Comparison of ENCODE assay signal across 9 mouse cellular contexts in the genomic region with DNA sequence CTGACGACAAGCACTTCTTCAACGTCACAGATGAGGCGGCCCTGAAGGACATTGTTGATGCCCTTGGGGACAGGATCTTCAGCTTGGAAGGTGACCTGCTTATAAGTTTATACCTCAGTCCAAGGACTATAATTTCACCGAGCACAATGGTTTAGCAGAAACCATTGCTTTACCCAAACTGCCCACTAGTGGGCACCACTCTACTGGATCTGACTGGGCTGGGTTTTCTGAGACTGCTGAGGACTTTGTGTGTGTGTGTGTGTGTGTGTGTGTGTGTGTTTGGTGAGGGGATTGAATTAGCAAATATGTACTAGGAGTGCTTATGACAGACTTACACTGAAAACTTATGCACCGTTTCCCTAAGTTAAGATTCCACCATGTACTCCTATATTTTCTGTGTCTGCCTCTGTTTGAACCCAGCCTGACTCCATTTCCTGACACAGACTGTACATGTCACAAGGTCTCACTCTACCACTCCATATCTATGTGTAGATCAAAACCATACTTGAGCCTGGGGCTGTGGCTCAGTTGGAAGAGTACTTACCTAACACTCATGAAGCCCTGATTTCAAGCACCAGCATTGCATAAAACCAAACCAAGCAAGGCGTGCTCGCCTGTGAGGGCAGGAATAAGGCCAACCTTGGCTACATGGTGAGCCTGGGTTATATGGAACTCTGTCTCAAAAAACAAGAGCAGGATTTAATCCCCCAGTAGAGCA.
DNase-seq lines count a peak whose midpoint lies in the region; ATAC-seq and TF ChIP-seq lines count a peak whose summit lies in the region.
"Had no signal": no experiment of that assay in that cellular context is flagged by ENCODE, and none has a peak within 500 bp of the region (broad histone marks: within the 10 kb centered on the region; RNA-seq: fewer than 3 reads in every experiment).

No protein-coding gene starts in this region.

- no peaks in the 10 kb centered on the region for H3K79me2 ChIP-seq in C2C12 (ENCODE audit: control insufficient read depth, insufficient read depth)

- WGBS in large intestine, adult 2 months = 53% methylated on average over 7 of the region's 7 CpGs

- no peaks in the 10 kb centered on the region for H3K79me3 ChIP-seq in C2C12 (ENCODE audit: low read depth)

- no peaks in the 10 kb centered on the region for H3K36me3 ChIP-seq in C2C12 (ENCODE audit: control insufficient read depth, insufficient read depth)
- H3K36me3 ChIP-seq: neural tube, embryonic 13.5 days had no signal

- H3ac ChIP-seq in C2C12 (ENCODE audit: control insufficient read depth, insufficient read length, low read depth) = no peak overlapping the region

- DNase-seq in CD4-positive, CD25-positive, alpha-beta regulatory T cell, adult 2 months (ENCODE audit: low read depth, low spot score) = peak; percentile 66
- peak; percentile 79 for DNase-seq in kidney, postnatal 10 days
- no peak for DNase-seq in kidney, adult 18-20 months
- DNase-seq in brain, embryonic 14.5 days (ENCODE audit: low read depth) = peak; percentile 57
- peak; percentile 27 for DNase-seq in large intestine, adult 2 months (ENCODE audit: low read depth, low spot score)
- DNase-seq in spleen, postnatal 4 days (ENCODE audit: low spot score in 2 of 2) = peak; percentile 32 to 75

- no peaks in the 10 kb centered on the region for H3K27me3 ChIP-seq in C2C12 (ENCODE audit: control insufficient read depth, insufficient read depth, insufficient read length)
- H3K27me3 ChIP-seq: neural tube, embryonic 13.5 days had no signal

- ATAC-seq in CD4-positive, CD25-positive, alpha-beta regulatory T cell, adult 4 months = no peak

- TF ChIP-seq POLR2A in brain, embryonic 14.5 days (IDR thresholded peaks at IDR 0.05; ENCODE audit: borderline replicate concordance, extremely low read depth, insufficient read depth, insufficient read length, poor library complexity, severe bottlenecking) = no peak

- peak; percentile 34 for TF ChIP-seq CTCF in C2C12 (IDR thresholded peaks at IDR 0.05; ENCODE audit: control insufficient read depth, insufficient read depth, insufficient read length)
- peak; percentile 75; the same call in 1 of the 2 replicates for TF ChIP-seq CTCF in brain, embryonic 14.5 days (IDR thresholded peaks at IDR 0.05; ENCODE audit: borderline replicate concordance, extremely low read depth, insufficient read depth, insufficient read length)

- H3K4me3 ChIP-seq in C2C12 (ENCODE audit: insufficient read depth, poor library complexity, severe bottlenecking) = no peak overlapping the region
- H3K4me3 ChIP-seq: neural tube, embryonic 13.5 days had no signal

TF ChIP-seq in C2C12, 6 proteins besides CTCF, POLR2A, EP300 and RAD21:
- TF ChIP-seq USF1 (IDR thresholded peaks at IDR 0.05; ENCODE audit: low read depth) (no peak), CEBPB (IDR thresholded peaks at IDR 0.05; ENCODE audit: low read depth) (no peak), MYOG (IDR thresholded peaks at IDR 0.05; ENCODE audit: control insufficient read depth, extremely low read depth, insufficient read length) (no peak), MAX (IDR thresholded peaks at IDR 0.05) (no peak), MYOD1 (IDR thresholded peaks at IDR 0.05; ENCODE audit: control insufficient read depth, insufficient read length, low read depth) (no peak)
